Mouse (Mus musculus): ENCODE measurements around the gene Fut11. TPM values are rescaled to one million over a fixed set of nuclear protein-coding genes. Genes with fewer than 3 reads are reported as not detected.

Fut11 gene
- total RNA-seq, 2 experiments from 2014 or later, result 1.7 to 9.2 TPM

- ATAC-seq (replicated peaks; ENCODE audit: low FRiP score, poor library complexity, severe bottlenecking), result no peak
Observed at GRCm38 (mm10) chr14:20743614-20744013, 48.8 kb downstream of the Fut11 start.

DNA sequence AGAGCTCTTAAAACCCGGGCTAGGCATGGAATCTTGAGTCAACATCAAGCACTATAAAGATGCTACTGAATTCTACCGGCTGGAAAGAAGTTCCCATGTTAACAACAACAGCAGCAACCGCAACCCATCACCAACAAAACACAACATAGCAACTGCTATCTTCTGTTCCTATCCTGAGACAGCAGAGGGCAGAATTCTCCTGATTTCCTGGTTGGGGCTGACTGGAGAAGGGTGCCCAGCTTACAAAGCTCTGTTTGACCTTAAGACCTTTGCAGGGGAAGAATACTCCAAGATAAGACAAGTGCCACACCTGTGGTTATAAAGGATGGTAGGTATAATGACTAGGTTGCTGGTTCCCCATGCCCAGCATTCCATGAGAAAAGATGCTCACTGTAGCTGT lies 52.2 kb downstream of the Fut11 start:
- no peak for ATAC-seq (replicated peaks; ENCODE audit: low FRiP score, poor library complexity, severe bottlenecking)

DNA sequence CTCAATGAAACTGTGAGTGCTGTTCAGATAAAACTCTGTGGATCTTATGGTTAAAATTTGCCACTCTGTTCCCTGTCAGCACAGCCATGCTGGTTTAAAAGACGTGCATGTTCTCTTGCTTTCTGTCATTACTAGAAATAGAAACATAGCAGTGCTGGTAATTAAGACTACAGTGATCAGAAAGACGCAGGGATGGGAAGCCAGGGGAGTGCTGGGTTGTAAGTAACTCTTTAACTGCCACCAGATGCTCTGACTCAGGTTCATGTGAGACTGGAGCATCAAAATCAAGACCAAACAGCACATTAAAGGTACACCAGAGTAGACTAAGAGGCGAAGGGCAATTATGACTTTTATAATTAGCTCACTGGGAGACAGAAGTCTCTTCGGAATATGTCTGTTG lies 53.6 kb downstream of the Fut11 start:
- no peak for ATAC-seq (replicated peaks; ENCODE audit: low FRiP score, poor library complexity, severe bottlenecking)

DNA sequence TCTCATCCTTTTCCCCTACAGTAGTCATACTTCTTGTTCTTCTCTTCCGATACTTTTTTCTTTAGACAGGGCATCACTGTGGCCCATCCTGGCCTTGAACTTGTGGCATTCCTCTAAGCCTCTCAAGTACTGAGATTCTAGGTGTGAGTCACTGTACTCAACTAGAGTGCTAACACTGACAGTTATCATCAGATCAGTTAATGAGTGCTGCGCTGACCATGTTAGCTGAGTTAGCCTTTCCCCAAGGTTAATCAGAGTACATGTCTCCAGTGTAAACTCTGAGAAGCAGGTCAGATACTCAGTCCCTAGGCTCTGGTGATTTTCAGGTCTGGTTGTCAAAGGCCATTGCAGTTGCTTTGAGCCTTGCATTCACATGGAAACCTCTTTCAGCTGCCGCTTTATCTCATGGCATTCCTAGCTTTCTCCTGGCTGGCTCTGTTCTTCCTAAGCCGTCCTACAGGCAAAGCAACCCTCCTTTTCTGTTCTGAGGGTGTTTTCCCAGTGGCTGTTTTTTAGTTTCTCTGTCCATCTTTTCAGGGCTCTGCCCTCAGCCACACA lies 54.8 kb downstream of the Fut11 start:
- no peak for ATAC-seq (replicated peaks; ENCODE audit: low FRiP score, poor library complexity, severe bottlenecking)

GRCm38 (mm10) chr14:20750503-20750902 lies 55.7 kb downstream of the Fut11 start:
- ATAC-seq (replicated peaks; ENCODE audit: low FRiP score, poor library complexity, severe bottlenecking), result no peak

Other genes starting within 250 kb of the Fut11 start
- 1.3 TPM in 2 replicates for gene Cfap70, start 242.7 kb upstream of the Fut11 start, total RNA-seq (2015; ENCODE audit: low replicate concordance)
- gene Cfap70, start 242.7 kb upstream of the Fut11 start, total RNA-seq (2017; ENCODE audit: low replicate concordance), result 0.09 TPM in 1 of 2 replicates, not detected in the other
- gene Anxa7, start 214.8 kb upstream of the Fut11 start, total RNA-seq (2015; ENCODE audit: low replicate concordance), result 107 and 122 TPM in 2 replicates
- gene Anxa7, start 214.8 kb upstream of the Fut11 start, total RNA-seq (2017; ENCODE audit: low replicate concordance), result 114 and 164 TPM in 2 replicates
- gene Mss51, start 198.1 kb upstream of the Fut11 start, total RNA-seq (2015; ENCODE audit: low replicate concordance), result 4.6 and 21.7 TPM in 2 replicates
- 8.5 and 13.2 TPM in 2 replicates for gene Mss51, start 198.1 kb upstream of the Fut11 start, total RNA-seq (2017; ENCODE audit: low replicate concordance)
- 114 and 134 TPM in 2 replicates for gene Ppp3cb, start 148.4 kb upstream of the Fut11 start, total RNA-seq (2015; ENCODE audit: low replicate concordance)
- gene Ppp3cb, start 148.4 kb upstream of the Fut11 start, total RNA-seq (2017; ENCODE audit: low replicate concordance), result 72.4 and 84.6 TPM in 2 replicates
- 0.58 and 1.7 TPM in 2 replicates for gene Usp54, start 53.9 kb upstream of the Fut11 start, total RNA-seq (2015; ENCODE audit: low replicate concordance)
- gene Usp54, start 53.9 kb upstream of the Fut11 start, total RNA-seq (2017; ENCODE audit: low replicate concordance), result 2.0 and 3.2 TPM in 2 replicates
- gene Myoz1, start 38.4 kb upstream of the Fut11 start, total RNA-seq (2015; ENCODE audit: low replicate concordance), result not detected in 2 replicates
- gene Myoz1, start 38.4 kb upstream of the Fut11 start, total RNA-seq (2017; ENCODE audit: low replicate concordance), result not detected in 2 replicates
- not detected in 2 replicates for gene Synpo2l, start 26.6 kb upstream of the Fut11 start, total RNA-seq (2015; ENCODE audit: low replicate concordance)
- gene Synpo2l, start 26.6 kb upstream of the Fut11 start, total RNA-seq (2017; ENCODE audit: low replicate concordance), result not detected in 2 replicates
- 20.8 and 32.6 TPM in 2 replicates for gene Sec24c, start 20.7 kb upstream of the Fut11 start, total RNA-seq (2015; ENCODE audit: low replicate concordance)
- 60.1 and 67.7 TPM in 2 replicates for gene Sec24c, start 20.7 kb upstream of the Fut11 start, total RNA-seq (2017; ENCODE audit: low replicate concordance)
- 9.6 and 27.1 TPM in 2 replicates for gene Chchd1, start 8.0 kb downstream of the Fut11 start, total RNA-seq (2015; ENCODE audit: low replicate concordance)
- gene Chchd1, start 8.0 kb downstream of the Fut11 start, total RNA-seq (2017; ENCODE audit: low replicate concordance), result 22.5 and 44.7 TPM in 2 replicates
- 17.8 and 32.3 TPM in 2 replicates for gene Zswim8, start 12.6 kb downstream of the Fut11 start, total RNA-seq (2015; ENCODE audit: low replicate concordance)
- gene Zswim8, start 12.6 kb downstream of the Fut11 start, total RNA-seq (2017; ENCODE audit: low replicate concordance), result 10.1 and 16.3 TPM in 2 replicates
- gene Ndst2, start 39.6 kb downstream of the Fut11 start, total RNA-seq (2015; ENCODE audit: low replicate concordance), result 69.8 and 80.1 TPM in 2 replicates
- 25.0 and 32.7 TPM in 2 replicates for gene Ndst2, start 39.6 kb downstream of the Fut11 start, total RNA-seq (2017; ENCODE audit: low replicate concordance)
- 4.0 and 9.8 TPM in 2 replicates for gene Camk2g, start 99.1 kb downstream of the Fut11 start, total RNA-seq (2015; ENCODE audit: low replicate concordance)
- 12.7 and 14.6 TPM in 2 replicates for gene Camk2g, start 99.1 kb downstream of the Fut11 start, total RNA-seq (2017; ENCODE audit: low replicate concordance)
- 0.38 and 0.84 TPM in 2 replicates for gene Plau, start 141.7 kb downstream of the Fut11 start, total RNA-seq (2015; ENCODE audit: low replicate concordance)
- gene Plau, start 141.7 kb downstream of the Fut11 start, total RNA-seq (2017; ENCODE audit: low replicate concordance), result 2.8 and 9.6 TPM in 2 replicates
- gene Vcl, start 234.4 kb downstream of the Fut11 start, total RNA-seq (2015; ENCODE audit: low replicate concordance), result 42.1 and 45.6 TPM in 2 replicates
- 28.2 and 34.6 TPM in 2 replicates for gene Vcl, start 234.4 kb downstream of the Fut11 start, total RNA-seq (2017; ENCODE audit: low replicate concordance)

All from erythroblast, adult 5-6 weeks (primary cell).